Mouse (Mus musculus) spleen, postnatal 14 days (tissue): ENCODE results near the gene Ahnak.

Source experiments
- DNase-seq, 2 experiments: peaks; one replicate each; pipeline ENCODE4 v3.0.0; 2021 to 2022; ENCODE audit warnings: low spot score in 2 of 2

The Ahnak gene

GRCm38 (mm10) chr19:8989066-8989566, at the start of gene Ahnak:
Gene Ahnak (plus strand): TSS chr19:8989284.
- DNase-seq, result no peak

DNA sequence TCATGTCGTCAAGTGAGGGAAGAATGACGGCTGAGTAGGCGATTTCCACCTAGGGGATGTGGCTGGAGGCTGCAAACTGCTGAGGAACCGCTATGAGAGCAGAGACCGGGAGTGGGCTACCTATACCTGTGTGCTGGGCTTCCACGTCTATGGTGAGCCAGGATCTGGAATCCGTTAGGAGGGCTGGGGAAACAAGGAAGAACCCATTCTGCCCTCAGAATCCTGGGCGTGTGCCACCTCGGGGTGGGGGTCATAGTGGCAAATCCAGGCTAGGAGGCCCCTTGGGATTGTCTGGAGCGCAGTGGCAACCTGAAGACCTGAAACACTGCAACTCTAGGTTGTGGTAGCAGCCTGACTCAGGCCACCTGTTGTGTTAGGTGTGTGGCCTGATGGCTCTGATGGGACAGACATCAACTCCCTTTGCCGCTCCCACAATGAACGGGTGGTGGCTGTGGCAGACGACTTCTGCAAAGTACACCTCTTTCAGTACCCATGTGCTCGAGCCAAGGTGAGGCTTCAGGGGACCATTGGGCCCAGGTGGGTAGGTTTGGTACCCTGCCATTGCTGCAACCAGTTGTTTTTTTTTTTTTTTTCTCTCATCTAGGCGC, 48.5 kb upstream of the Ahnak start:
- no peak for DNase-seq

GRCm38 (mm10) chr19:8941136-8941514, 48.0 kb upstream of the Ahnak start:
- no peak for DNase-seq

DNA sequence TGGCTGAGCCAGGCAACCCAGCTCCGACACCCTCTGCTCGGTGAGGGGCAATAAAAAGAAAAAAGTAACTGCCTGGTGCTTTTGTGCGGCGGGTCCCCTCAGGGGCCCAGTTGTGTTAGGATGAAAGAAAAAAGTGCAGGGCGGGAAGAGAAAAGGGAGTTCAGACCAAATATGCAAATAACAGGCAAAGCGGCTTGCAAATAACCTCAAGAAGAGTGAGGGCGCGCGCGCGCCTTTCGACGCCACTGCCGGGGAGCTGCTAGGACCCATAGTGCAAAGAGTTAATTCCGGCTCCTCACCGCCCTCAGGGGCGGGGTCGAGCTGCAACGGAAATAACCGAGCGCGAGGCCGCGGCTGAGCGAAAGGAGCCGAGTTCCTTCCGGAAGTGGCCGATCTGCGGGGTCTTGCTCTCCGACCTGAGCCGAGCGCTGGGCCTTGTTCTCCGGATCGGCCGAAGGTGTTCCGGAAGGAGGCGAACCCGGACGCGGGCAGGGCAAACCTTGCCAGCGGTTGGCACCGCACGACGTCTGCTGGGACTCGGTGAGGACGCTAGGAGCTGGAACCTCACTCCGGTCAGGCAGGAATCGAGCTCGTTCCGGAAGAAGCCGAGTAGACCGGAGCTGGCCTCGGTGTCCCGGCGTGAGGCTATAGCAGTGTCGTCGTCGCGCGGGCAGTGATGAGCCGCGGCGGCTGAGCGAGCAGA, 47.4 kb upstream of the Ahnak start, which contains the start of gene Mta2:
Gene Mta2, plus strand, starts transcription at position 361 of the 703 bp plus-strand sequence.
- peak; percentile 93 to 95 for DNase-seq

- peak in 1 of 2 experiments; percentile 43 for DNase-seq
Measured at GRCm38 (mm10) chr19:8942276-8942964, 46.7 kb upstream of the Ahnak start.

- DNase-seq, result no peak
Measured at GRCm38 (mm10) chr19:8943047-8943446, 46.0 kb upstream of the Ahnak start.

GRCm38 (mm10) chr19:8944062-8944461, 45.0 kb upstream of the Ahnak start:
- DNase-seq, result no peak

DNA sequence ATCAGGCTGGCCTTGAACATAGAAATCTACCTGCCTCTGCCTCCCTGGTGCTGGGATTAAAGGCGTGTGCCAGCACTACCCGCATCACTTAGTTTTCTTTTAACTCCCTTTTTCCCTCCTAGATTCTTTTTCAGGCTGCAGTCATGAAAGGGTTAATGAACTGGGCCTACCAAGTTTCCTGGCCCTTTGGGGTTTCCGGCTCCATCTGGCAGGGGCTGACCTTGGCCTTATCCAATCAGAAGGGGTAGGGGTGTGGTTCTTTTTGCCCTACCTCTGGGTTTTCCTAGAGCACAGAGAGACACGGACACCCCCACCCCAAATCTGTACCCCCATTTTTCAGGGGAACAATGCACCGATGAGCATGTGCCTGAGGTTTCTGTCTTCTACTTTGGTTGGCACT, 44.3 kb upstream of the Ahnak start:
- DNase-seq, result peak; percentile 37 to 55

DNA sequence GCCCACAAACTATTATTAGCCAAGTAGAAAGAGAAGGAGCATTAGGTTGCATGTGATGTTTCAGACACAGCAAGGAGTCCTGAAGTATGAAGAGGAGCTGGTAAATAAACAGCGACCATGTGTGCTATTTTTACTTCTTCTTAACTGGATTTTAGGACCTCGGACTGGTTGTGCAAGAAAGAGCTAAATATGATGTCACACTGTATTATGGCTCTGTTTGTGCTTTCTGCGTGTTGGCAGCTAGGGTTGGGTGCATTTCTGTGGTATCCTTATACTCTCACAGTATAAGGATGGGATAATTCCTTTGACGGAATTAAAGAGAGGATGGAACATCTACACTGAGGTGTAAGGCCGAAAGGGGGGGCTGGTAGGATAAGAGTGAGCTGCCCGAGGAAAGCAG, 43.8 kb upstream of the Ahnak start:
- DNase-seq, result no peak

DNA sequence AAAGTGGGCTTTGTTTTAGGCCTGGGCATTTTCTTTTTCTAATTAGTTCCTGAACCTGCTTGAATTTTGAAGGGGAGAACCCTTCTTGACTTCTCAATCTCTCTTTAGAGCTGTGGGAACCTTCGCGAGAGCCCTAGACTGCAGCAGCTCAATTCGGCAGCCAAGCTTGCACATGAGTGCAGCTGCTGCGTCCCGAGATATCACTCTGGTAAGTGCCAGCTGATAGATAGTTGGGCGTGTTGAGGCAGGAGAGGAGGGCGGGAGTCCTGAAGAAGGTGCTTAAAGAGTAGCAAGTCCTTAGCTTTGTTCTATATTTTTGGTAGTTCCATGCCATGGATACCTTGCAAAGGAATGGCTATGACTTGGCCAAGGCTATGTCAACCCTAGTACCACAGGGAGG, 42.2 kb upstream of the Ahnak start:
- no peak for DNase-seq

DNA sequence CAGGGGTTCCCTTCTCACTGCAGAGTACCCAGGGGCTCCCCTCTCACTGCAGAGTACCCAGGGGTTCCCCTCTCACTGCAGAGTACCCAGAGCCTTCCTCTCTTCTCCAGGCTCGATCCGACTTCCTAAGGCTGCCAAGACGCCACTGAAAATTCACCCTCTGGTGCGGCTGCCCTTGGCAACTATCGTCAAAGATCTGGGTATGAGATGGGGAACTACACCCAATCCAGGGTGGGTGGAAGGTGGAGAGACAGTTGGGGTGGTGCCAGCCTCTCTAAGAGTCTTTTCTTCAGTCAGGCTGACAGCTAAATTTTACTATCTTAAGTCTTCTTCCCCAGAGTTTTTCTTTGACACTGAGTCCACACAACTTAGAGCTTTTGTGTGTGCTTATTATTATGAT, 38.9 kb upstream of the Ahnak start:
- DNase-seq, result no peak

GRCm38 (mm10) chr19:8952241-8952640, 36.8 kb upstream of the Ahnak start:
- DNase-seq, result no peak

GRCm38 (mm10) chr19:8953135-8954039, 35.7 kb upstream of the Ahnak start, which contains the start of gene Tut1:
Gene Tut1 (plus strand): TSS chr19:8953847.
- DNase-seq, result peak; percentile 72 to 85

DNA sequence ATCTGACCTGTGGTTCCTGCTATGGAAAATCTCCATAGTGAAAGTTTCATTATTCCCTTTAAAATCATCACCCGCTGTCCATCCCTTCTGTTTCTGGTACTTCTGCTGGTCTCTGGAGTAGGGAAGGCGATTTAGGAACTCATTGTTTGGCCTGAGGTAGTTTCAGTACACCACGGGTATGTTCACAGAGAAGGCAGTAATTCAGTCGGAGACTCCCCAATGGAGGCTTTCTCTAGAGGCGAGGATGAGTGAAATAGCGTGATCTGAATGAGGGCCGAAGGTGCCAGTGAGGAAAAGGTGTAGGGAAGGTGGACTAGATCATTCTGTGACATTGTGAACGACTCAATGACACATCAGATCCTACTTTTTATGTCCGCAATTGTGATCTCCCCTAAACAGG, 34.9 kb upstream of the Ahnak start:
- no peak for DNase-seq

DNA sequence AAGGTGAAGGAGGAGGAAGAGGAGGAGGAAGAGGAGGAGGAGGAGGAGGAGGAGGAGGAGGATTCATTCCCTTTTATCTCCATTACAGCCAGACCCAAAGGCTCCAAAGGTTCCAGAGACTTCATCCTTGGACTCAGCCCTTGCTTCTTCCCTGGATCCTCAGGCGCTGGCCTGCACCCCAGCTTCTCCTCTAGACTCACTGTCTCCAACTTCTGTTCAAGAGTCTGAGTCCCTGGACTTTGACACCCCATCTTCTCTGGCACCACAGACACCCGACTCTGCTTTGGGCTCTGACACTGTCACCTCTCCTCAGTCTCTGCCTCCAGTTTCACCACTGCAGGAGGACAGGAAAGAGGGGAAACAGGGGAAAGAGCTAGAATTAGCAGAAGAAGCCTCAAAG, 26.8 kb upstream of the Ahnak start:
- no peak for DNase-seq

DNA sequence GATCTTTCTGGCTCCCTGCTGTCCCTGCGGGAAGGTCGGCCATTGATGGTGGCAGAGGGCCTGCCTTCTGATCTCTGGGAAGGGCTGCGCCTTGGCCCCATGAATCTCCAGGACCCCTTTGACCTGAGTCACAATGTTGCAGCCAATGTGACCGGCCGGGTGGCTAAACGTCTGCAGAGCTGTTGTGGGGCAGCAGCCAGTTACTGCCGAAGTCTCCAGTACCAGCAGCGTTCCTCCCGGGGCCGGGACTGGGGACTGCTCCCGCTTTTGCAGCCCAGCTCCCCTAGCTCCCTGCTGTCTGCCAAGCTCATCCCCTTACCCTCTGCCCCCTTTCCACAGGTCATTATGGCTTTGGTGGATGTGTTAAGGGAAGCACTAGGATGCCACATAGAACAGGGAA, 24.0 kb upstream of the Ahnak start:
- no peak for DNase-seq

GRCm38 (mm10) chr19:8965771-8966170, 23.3 kb upstream of the Ahnak start:
- no peak for DNase-seq

DNA sequence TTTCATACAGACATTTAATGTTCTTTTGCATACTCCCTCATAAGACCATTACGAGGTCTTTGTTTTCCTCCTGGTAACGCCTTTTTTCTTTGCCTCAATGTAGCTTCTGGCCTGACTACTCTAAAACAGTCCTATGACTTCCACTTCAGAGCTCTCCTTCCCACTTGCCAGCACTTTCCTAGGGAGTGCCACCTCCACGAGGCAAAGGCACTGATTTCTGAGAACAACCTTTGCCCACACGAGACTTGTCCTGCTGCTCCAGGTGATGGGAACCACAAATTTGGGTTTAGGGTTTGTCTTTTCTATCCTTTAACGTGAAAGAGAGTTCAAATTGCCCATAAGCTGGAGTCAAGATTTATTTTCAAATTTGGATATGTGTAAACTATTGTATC, 22.9 kb upstream of the Ahnak start:
- DNase-seq, result no peak

DNA sequence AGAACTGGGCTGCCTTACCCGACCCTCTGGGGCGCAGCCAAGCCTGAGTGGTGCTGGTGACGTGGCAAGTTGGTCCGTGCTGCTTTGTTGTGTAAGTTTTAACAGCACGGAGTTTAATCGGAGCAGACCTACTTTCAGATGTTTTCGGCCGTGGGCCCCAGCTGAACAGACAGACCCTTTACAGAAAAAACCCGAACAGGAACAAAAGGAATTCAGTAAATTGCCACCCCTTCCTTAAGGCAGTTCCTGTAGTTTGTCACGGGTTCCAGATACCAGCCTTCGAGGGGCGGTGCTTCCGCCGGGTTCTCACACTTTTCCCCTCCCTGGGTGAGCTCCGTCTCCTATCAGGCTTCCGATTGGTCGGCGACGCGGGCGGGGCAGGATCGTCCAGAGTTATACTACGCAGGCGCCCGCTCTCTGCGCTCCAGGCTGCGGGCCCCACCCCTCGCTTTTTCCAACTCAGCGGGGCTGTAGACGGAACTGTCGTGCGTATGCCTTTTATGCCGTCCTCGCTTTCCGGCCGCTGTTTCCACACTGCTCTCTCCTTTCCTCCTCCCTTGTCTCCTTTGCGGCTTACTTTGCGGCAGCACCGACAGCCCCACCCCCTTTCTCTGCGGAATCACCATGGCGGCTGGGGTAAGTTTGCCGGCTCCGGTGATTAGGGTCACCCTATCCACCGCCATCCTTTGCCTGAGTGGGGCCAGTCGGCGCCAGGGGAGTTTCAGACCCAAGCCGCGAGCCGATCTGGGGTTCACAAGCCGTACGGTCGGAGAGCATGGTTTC, 22.3 kb upstream of the Ahnak start, which contains the start of gene Eef1g:
Gene Eef1g, plus strand, starts transcription at position 452 of the 783 bp plus-strand sequence.
- peak; percentile 96 to 97 for DNase-seq

DNA sequence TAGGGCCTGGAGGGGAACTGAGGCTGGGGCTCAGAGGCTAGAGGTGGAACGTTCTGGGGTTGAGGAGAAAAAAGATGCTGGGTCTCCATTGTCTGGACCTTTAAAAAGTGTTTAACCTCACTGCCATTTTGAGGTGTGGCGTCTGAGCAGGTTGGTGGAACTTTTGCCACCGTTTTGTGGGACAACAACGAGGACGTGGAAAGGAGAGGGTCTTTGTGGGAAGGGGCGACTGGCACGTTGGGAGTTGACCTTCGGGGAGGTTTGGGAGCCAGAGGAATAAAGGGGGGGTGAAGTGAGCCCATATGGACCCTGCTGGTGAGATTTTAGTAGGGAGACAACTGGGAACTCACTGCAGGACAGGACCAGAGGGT, 21.7 kb upstream of the Ahnak start:
- DNase-seq, result no peak

- no peak for DNase-seq
Measured at GRCm38 (mm10) chr19:8967893-8968292, 21.2 kb upstream of the Ahnak start.
